8 mouse cellular contexts compared by ENCODE assay signal in genomic region chr19:10277759-10278158, GRCm38 (mm10). TPM values are rescaled to one million over a fixed set of nuclear protein-coding genes. Genes with fewer than 3 reads are reported as not detected.
DNase-seq lines count a peak whose midpoint lies in the region; ATAC-seq lines count a peak whose summit lies in the region.

No protein-coding gene starts in this region.

- H3K4me2 ChIP-seq in limb, embryonic 13.5 days (replicated peaks), result peak overlapping the region; percentile 29; the same call in 1 of the 2 replicates
- H3K4me2 ChIP-seq in stomach, embryonic 14.5 days (replicated peaks; ENCODE audit: low read depth, low read length), result peak overlapping the region; percentile 26; the same call in 1 of the 2 replicates

- no peaks in the 10 kb centered on the region for H3K36me3 ChIP-seq in hindbrain, embryonic 10.5 days
- H3K36me3 ChIP-seq in limb, embryonic 13.5 days, result no peaks in the 10 kb centered on the region
- no peaks in the 10 kb centered on the region for H3K36me3 ChIP-seq in stomach, embryonic 14.5 days (ENCODE audit: control insufficient read depth, insufficient read depth, low read length)

- H3K27ac ChIP-seq in hindbrain, embryonic 10.5 days, result peak overlapping the region; percentile 78
- no peak overlapping the region for H3K27ac ChIP-seq in limb, embryonic 13.5 days
- H3K27ac ChIP-seq in stomach, embryonic 14.5 days (ENCODE audit: low read length), result peak overlapping the region; percentile 96

- DNase-seq in retina, postnatal 1 day, result peak; percentile 35
- DNase-seq in retina, embryonic 14.5 days (ENCODE audit: low spot score), result no peak
- no peak for DNase-seq in hindbrain, embryonic 10.5 days (ENCODE audit: low spot score)
- DNase-seq in thymus, postnatal 36 days, result no peak
- DNase-seq in layer of hippocampus, adult 11-12 months (ENCODE audit: low spot score), result no peak
- no peak for DNase-seq in natural killer cell, adult 2 months (ENCODE audit: low spot score in 2 of 2)

- peaks cover 89% of the 10 kb centered on the region for H3K27me3 ChIP-seq in hindbrain, embryonic 10.5 days (ENCODE audit: insufficient read depth, poor library complexity, severe bottlenecking)
- H3K27me3 ChIP-seq in limb, embryonic 13.5 days, result peaks cover 14% of the 10 kb centered on the region
- H3K27me3 ChIP-seq in stomach, embryonic 14.5 days (ENCODE audit: control insufficient read depth, insufficient read depth, low read length), result no peaks in the 10 kb centered on the region

- H3K4me3 ChIP-seq in hindbrain, embryonic 10.5 days, result peak overlapping the region; percentile 33
- H3K4me3 ChIP-seq in limb, embryonic 13.5 days, result no peak overlapping the region
- H3K4me3 ChIP-seq in stomach, embryonic 14.5 days (ENCODE audit: low read depth, low read length), result no peak overlapping the region

- ATAC-seq in limb, embryonic 13.5 days (ENCODE audit: low FRiP score, low read depth), result 0 out of 2 replicates have a peak, but pooled peaks have one; percentile 35
- ATAC-seq in stomach, embryonic 14.5 days (ENCODE audit: insufficient number of reproducible peaks, insufficient read depth, low FRiP score, low read depth), result peak; percentile 90

- peaks cover 61% of the 10 kb centered on the region for H3K4me1 ChIP-seq in hindbrain, embryonic 10.5 days (replicated peaks)
- peaks cover 80% of the 10 kb centered on the region for H3K4me1 ChIP-seq in limb, embryonic 13.5 days
- peaks cover 41% of the 10 kb centered on the region for H3K4me1 ChIP-seq in stomach, embryonic 14.5 days (ENCODE audit: control insufficient read depth, insufficient read depth, low read length)

- WGBS in hindbrain, embryonic 10.5 days, result 14% methylated on average over 5 of the region's 5 CpGs
- 21% methylated on average over 5 of the region's 5 CpGs for WGBS in limb, embryonic 13.5 days
- WGBS in stomach, embryonic 14.5 days, result 28% methylated on average over 5 of the region's 5 CpGs

- no peaks in the 10 kb centered on the region for H3K9me3 ChIP-seq in hindbrain, embryonic 10.5 days
- no peaks in the 10 kb centered on the region for H3K9me3 ChIP-seq in limb, embryonic 13.5 days
- H3K9me3 ChIP-seq in stomach, embryonic 14.5 days (ENCODE audit: control insufficient read depth, low read depth, low read length), result no peaks in the 10 kb centered on the region

- H3K9ac ChIP-seq in limb, embryonic 13.5 days, result no peak overlapping the region
- peak overlapping the region; percentile 18; the same call in 1 of the 2 replicates for H3K9ac ChIP-seq in stomach, embryonic 14.5 days (replicated peaks; ENCODE audit: low read depth, low read length)

RNA-seq across cellular contexts. Expression of gene Dagla, which starts 26.9 kb away (rescaled TPM):
- polyA plus RNA-seq in hindbrain, embryonic 10.5 days (2016; fragmentation: Nextera tagmentation; extraction: Ambion mirVana), result 2.1 and 3.4 TPM in 2 replicates
- polyA plus RNA-seq in limb, embryonic 13.5 days (2015; fragmentation: Nextera tagmentation; extraction: Ambion mirVana), result 2.0 and 2.5 TPM in 2 replicates
- polyA plus RNA-seq in stomach, embryonic 14.5 days (2014; fragmentation: Nextera tagmentation; extraction: Ambion mirVana), result 2.9 and 3.5 TPM in 2 replicates

RNA-seq across cellular contexts. Expression of gene Myrf, which starts 37.2 kb away (rescaled TPM):
- polyA plus RNA-seq in hindbrain, embryonic 10.5 days (2016; fragmentation: Nextera tagmentation; extraction: Ambion mirVana), result 2.1 and 2.7 TPM in 2 replicates
- 1.3 and 1.9 TPM in 2 replicates for polyA plus RNA-seq in limb, embryonic 13.5 days (2015; fragmentation: Nextera tagmentation; extraction: Ambion mirVana)
- 27.6 and 28.4 TPM in 2 replicates for polyA plus RNA-seq in stomach, embryonic 14.5 days (2014; fragmentation: Nextera tagmentation; extraction: Ambion mirVana)
